Mouse (Mus musculus) thymus, adult 2 months (tissue): ENCODE results near the gene Hnrnpl.

Experiments
- CTCF ChIP-seq: fragments of 200-500 bp; IDR thresholded peaks from 2 replicates; pipeline ENCODE4 v1.5.1; 2012; ENCODE audit warnings: mild to moderate bottlenecking, control low read depth, low read length, moderate library complexity, borderline replicate concordance; ENCODE audit not compliant: control insufficient read depth, poor library complexity, insufficient read depth; ENCODE audit errors: extremely low read depth
- POLR2A ChIP-seq: fragments of 200-500 bp; IDR thresholded peaks from 2 replicates; pipeline ENCODE4 v1.6.1; 2012; ENCODE audit warnings: mild to moderate bottlenecking, low read length, control low read depth, moderate library complexity; ENCODE audit not compliant: control insufficient read depth, poor library complexity, insufficient read depth; ENCODE audit errors: extremely low read depth

DNA sequence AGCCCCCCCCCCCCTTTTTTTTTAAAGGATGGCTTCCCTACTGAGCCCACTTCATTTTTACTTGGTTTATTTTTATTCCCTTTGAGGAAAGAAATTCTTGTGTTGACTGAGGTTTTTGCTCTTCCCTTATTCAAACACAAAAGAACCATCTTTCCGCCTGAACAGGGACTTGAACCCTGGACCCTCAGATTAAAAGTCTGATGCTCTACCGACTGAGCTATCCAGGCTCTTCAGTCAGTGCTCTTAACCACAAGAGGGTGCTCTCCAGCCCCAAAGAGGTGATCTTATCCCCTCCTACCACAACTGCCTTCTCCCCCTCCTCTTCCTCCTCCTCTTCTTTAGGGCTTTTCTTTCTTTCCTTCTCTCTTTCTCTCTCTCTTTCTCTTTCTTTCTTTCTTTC is 14.5 kb upstream of the Hnrnpl start:
- TF ChIP-seq POLR2A, result no peak
- TF ChIP-seq CTCF, result no peak
